Mouse (Mus musculus) 3T3-L1 (cell line): ENCODE measurements around the gene Dram2.
"Not testable (repeated sequence)": the region's sequence is repeated elsewhere in the genome, so short reads cannot be mapped to it uniquely, and the experiment has no call there.

ENCODE experiments used
- DNase-seq: peaks from one replicate; pipeline ENCODE4 v3.0.0-alpha.2; 2015; ENCODE audit warnings: low read depth, low spot score

The Dram2 gene

DNA sequence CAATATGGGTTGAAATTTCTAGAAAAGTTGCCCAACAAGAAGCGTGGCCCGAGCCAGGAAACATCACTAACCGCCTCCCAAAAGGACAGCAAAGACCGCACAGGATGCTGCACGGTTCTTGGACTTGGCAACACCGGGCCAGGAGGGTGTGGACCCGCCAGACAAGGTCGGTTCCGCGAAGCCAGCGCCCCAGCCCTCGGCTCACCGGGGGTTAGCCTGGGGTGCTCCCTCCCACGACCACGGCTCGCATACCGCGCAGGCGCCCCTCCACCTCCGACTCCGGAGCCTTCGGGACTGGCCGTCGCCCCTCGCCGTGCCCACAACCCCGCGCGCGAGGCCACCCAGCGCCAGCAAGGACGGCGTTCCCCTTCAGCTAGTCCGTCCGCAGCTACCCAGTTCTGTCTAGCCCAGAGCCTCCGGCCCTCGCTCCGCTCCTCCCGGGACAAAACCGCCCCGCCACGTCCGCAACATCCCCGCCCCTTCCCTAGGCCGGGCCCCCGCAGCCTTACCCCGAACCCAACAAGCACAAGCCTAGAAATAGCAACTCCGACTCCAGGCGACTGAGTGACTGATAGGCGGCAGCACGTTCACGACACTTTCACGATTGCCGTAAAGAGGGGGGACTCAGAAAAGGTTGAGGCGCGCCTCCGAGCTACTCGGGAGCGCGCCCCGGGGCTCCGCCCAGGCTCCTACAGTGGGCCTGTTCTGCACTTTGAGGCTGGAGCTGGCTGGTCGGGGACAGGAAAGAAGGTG is at the start of gene Dram2, which contains the start of gene Cept1:
TSS of gene Dram2 (plus strand) at position 628 of the 753 bp plus-strand sequence.
TSS of gene Cept1 (minus strand) at position 632 of the 753 bp plus-strand sequence.
- peak; percentile 97 for DNase-seq

GRCm38 (mm10) chr3:106500510-106500909 is 47.1 kb upstream of the Dram2 start:
- DNase-seq: no peak

DNA sequence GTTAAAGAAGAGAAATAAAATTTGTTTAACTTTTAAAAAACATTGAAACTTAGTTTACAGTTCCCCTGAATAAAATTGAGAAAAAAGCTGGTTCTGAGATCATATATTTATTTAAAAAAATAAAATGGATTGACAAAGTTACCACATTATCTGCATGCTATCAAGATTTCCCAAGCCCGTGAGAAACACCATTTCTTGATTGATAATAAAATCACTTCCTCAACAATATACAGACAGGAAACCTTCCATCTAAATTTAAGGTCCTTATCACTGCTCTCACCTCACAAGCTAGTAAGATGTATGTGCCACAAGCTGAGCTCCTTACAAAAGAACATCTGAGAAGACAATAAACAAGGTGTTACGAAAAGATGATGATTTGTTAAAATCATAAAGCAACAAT is 44.7 kb upstream of the Dram2 start:
- DNase-seq: no peak

- no peak for DNase-seq
Observed at GRCm38 (mm10) chr3:106510669-106511068, 36.9 kb upstream of the Dram2 start.

GRCm38 (mm10) chr3:106515016-106515415 is 32.6 kb upstream of the Dram2 start:
- no peak for DNase-seq

- DNase-seq: no peak
Observed at GRCm38 (mm10) chr3:106522730-106523129, 24.9 kb upstream of the Dram2 start.

- DNase-seq: no peak
Observed at GRCm38 (mm10) chr3:106526411-106526810, 21.2 kb upstream of the Dram2 start.

- DNase-seq: no peak
Observed at GRCm38 (mm10) chr3:106528032-106528431, 19.6 kb upstream of the Dram2 start.

GRCm38 (mm10) chr3:106533277-106533676 is 14.3 kb upstream of the Dram2 start:
- DNase-seq: no peak

GRCm38 (mm10) chr3:106544721-106545316 is 2.8 kb upstream of the Dram2 start:
- DNase-seq: no peak

DNA sequence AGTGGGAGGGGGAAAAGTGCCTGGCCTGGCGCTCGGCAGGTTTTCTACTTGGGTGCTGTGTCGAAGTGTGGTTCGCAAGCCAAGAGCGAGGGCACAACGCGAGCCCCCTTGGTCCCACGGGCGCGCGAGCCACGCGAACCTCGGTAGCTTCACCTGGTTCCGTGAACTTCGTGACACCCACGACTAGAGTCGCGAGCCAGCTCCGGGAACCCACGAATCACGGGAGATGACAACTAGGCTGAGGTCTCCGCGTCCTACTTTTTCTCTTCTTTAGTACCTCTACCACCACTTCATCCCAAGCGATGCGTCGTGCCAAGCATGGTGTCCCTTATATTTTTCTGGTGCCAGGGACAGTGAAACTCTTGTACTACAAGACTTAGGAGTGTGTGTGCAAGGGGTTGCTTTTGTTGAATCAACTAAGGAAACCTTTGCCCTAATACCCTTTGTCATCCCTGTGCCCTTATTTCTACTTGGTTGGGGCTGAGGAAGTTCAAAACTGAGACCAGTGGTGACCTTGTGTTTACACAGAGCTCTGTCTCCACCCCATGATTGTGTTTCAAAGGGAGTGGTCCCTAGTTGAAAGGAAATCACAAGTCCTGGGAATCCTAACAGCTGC is 434 bp downstream of the Dram2 start:
- DNase-seq: peak; percentile 68

- DNase-seq: no peak
Observed at GRCm38 (mm10) chr3:106548971-106549370, 1.4 kb downstream of the Dram2 start.

- no peak for DNase-seq
Observed at GRCm38 (mm10) chr3:106553411-106553810, 5.8 kb downstream of the Dram2 start.

DNA sequence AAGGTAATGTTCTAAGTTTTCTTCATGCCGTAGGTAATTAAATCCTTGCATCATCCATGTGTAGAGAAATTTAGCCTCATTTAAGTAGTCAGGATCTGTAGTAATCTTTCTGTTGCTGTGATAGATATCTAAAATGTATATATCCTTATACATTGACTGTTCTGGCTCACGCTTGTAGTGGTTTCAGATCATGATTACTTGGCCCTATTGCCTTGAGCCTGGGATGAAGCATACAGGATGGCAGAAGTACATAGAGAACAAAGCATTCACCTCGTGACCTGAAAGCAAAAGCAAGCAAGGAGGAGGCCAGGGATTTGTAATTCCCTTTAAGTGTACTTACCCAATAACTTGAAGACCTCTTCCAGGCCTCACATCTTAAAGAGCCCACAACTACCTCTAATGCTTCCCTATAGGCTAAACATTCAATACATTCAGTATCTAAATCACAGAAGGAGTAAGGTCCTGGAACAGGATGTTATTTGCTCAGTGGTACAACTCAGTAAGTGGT is 8.2 kb downstream of the Dram2 start:
- DNase-seq: no peak

DNA sequence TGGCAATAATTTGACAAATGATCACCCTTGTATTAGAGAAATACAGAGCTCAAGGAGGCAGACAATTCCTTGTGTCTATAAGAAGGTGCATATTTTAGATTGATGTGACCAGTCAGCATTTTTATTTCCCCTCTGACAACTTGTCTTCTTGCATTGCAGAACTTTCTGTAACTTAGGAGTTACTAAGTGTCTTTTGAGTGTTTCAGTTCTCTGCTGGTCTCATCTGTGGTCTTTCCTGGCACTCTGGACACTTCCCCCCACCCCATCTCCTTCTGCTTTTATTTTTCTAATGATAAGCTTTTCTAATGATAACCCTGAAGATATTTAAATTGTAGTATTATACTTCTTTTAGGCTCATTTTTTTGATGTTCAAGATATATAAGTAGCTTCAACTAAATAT is 10.7 kb downstream of the Dram2 start:
- no peak for DNase-seq

DNA sequence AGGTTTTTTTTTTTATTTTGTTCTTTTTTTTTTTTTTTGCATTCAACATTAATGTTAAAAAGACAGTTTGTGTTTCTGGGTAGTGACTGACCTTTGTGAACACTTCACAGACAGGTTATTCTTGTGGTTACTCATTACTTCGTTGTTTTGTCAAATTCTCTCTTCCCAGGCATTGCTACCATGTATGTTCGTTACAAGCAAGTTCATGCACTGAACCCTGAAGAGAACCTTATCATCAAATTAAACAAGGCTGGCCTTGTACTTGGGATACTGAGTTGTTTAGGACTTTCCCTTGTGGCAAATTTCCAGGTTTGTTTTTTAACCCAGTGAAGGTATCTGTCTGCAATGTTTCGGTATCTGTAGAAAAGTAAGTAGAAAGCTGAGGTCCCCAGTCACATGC is 18.3 kb downstream of the Dram2 start:
- no peak for DNase-seq

DNA sequence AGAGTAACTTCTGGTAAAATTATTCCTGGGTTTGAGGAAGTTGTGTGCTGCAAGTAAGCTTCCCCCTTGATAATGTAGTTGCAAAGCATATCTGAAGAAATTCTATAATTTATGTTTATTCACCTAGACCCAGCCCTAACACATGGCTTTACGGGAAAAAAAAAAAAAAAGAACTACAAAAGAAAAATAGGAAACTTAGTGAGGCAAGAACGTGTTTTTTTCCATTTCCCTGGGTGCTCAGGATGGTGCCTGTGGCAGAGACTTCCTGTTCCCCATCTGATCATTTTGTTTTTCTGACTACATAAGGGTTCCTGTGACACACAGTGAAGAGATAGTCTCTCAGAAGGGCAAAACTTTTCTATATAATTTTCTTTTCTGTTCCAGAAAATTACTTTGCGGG is 25.6 kb downstream of the Dram2 start:
- no peak for DNase-seq

DNA sequence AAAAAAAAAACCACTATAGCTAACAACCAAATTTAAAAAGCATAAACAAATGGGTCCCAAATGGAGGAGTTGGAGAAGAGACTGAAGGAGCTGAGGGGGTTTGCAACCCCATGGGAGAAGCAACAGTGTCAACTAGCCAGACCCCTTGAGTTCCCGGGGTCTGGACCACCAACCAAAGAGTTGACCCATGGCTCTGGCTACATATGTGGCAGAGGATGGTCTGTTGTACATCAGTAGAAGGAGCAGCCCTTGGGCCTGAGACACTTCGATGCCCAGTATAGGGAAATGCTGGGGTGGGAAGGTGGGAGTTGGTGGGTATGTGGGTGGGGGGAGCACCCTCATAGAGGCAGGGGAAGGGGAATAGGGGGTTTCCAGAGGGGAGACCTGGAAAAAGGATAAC is 31.7 kb downstream of the Dram2 start:
- no peak for DNase-seq

- not testable (repeated sequence) for DNase-seq
Observed at GRCm38 (mm10) chr3:106593631-106594030, 46.0 kb downstream of the Dram2 start.

- peak; percentile 6 for DNase-seq
Observed at GRCm38 (mm10) chr3:106618103-106618502, 70.5 kb downstream of the Dram2 start.
